8 mouse cellular contexts compared by ENCODE assay signal in genomic region chr17:6781273-6781672, GRCm38 (mm10). TPM values are rescaled to one million over a fixed set of nuclear protein-coding genes. Genes with fewer than 3 reads are reported as not detected.
DNase-seq lines count a peak whose midpoint lies in the region; ATAC-seq and TF ChIP-seq lines count a peak whose summit lies in the region.

No protein-coding gene starts in this region.

- H3K4me1 ChIP-seq in heart, embryonic 15.5 days (replicated peaks) = peaks cover 51% of the 10 kb centered on the region
- H3K4me1 ChIP-seq in CH12.LX (ENCODE audit: control insufficient read depth in 1 of 2, insufficient read depth in 2 of 2) = peaks cover 12 to 23% of the 10 kb centered on the region in 2 experiments
- H3K4me1 ChIP-seq in hindbrain, embryonic 10.5 days (replicated peaks) = peaks cover 64% of the 10 kb centered on the region
- peaks cover 40% of the 10 kb centered on the region for H3K4me1 ChIP-seq in midbrain, embryonic 12.5 days

- TF ChIP-seq RAD21 in CH12.LX (IDR thresholded peaks at IDR 0.05; ENCODE audit: low read depth, low read length) = no peak

- 0 out of 2 replicates have a peak, but pooled peaks have one; percentile 12 for TF ChIP-seq EP300 in CH12.LX (IDR thresholded peaks at IDR 0.05; ENCODE audit: low read length)

- H3K79me2 ChIP-seq in CH12.LX (replicated peaks; ENCODE audit: control insufficient read depth, extremely low read depth, insufficient read depth, poor library complexity, severe bottlenecking) = peaks cover 52% of the 10 kb centered on the region

- H3K4me3 ChIP-seq in heart, embryonic 15.5 days = peak overlapping the region; percentile 77
- H3K4me3 ChIP-seq in CH12.LX (replicated peaks in 1 of 3; ENCODE audit: low read depth in 2 of 3, low read length in 2 of 3, poor library complexity in 1 of 3) = peak overlapping the region; percentile 90 to 99 (median 91)
- H3K4me3 ChIP-seq in hindbrain, embryonic 10.5 days = peak overlapping the region; percentile 92
- H3K4me3 ChIP-seq in midbrain, embryonic 12.5 days = peak overlapping the region; percentile 13

- dilution Hi-C loops in CH12.LX (cut with MboI; ENCODE audit: extremely low pct_ligation_motif_present, extremely low pct_unique_long_range_greater_than_20kb, low sequenced_read_pairs) = no loop called here

- no peak for TF ChIP-seq POLR2A in CH12.LX (IDR thresholded peaks at IDR 0.05; ENCODE audit: low read depth, low read length)

- no peaks in the 10 kb centered on the region for H3K36me3 ChIP-seq in heart, embryonic 15.5 days
- H3K36me3 ChIP-seq in CH12.LX (replicated peaks in 1 of 2; ENCODE audit: control insufficient read depth in 1 of 2, insufficient read depth in 1 of 2, low read length in 1 of 2) = no peaks in the 10 kb centered on the region
- no peaks in the 10 kb centered on the region for H3K36me3 ChIP-seq in hindbrain, embryonic 10.5 days
- H3K36me3 ChIP-seq in midbrain, embryonic 12.5 days = no peaks in the 10 kb centered on the region

- 38% methylated on average over 6 of the region's 6 CpGs for WGBS in heart, embryonic 15.5 days
- WGBS in hindbrain, embryonic 10.5 days = 54% methylated on average over 6 of the region's 6 CpGs
- 53% methylated on average over 6 of the region's 6 CpGs for WGBS in midbrain, embryonic 12.5 days

- no peaks in the 10 kb centered on the region for H3K9me3 ChIP-seq in heart, embryonic 15.5 days (replicated peaks)
- H3K9me3 ChIP-seq in CH12.LX (replicated peaks; ENCODE audit: low read length) = no peaks in the 10 kb centered on the region
- H3K9me3 ChIP-seq in hindbrain, embryonic 10.5 days = no peaks in the 10 kb centered on the region
- H3K9me3 ChIP-seq in midbrain, embryonic 12.5 days = no peaks in the 10 kb centered on the region

- in situ Hi-C loops in CH12.LX (cut with MboI; ENCODE audit: low pct_ligation_motif_present, low pct_unique_long_range_greater_than_20kb, low sequenced_read_pairs) = no loop called here

- DNase-seq in heart, adult 9 months (ENCODE audit: low spot score in 2 of 2) = no peak
- DNase-seq in CH12.LX (ENCODE audit: extremely low read depth) = peak; percentile 45
- no peak for DNase-seq in hindbrain, embryonic 10.5 days (ENCODE audit: low spot score)
- DNase-seq in layer of hippocampus, postnatal 25 days (ENCODE audit: extremely low spot score in 1 of 2, low spot score in 1 of 2) = no peak
- no peak for DNase-seq in left cerebral cortex, adult 18-20 months (ENCODE audit: low spot score in 2 of 2)
- no peak for DNase-seq in testis, postnatal 10 days (ENCODE audit: low spot score)

- H3K9ac ChIP-seq in heart, embryonic 15.5 days = peak overlapping the region; percentile 33; the same call in 1 of the 2 replicates
- peak overlapping the region; percentile 57 for H3K9ac ChIP-seq in CH12.LX (ENCODE audit: insufficient read depth, low read depth)
- no peak overlapping the region for H3K9ac ChIP-seq in midbrain, embryonic 12.5 days (replicated peaks)

- H3K4me2 ChIP-seq in heart, embryonic 15.5 days = peak overlapping the region; percentile 94
- H3K4me2 ChIP-seq in CH12.LX (ENCODE audit: insufficient read depth, low read depth, poor library complexity, severe bottlenecking) = peak overlapping the region; percentile 55
- peak overlapping the region; percentile 89 for H3K4me2 ChIP-seq in midbrain, embryonic 12.5 days (replicated peaks)

- H3K27ac ChIP-seq in heart, embryonic 15.5 days = no peak overlapping the region
- no peak overlapping the region for H3K27ac ChIP-seq in CH12.LX (ENCODE audit: insufficient read depth, low read depth)
- H3K27ac ChIP-seq in hindbrain, embryonic 10.5 days = no peak overlapping the region
- no peak overlapping the region for H3K27ac ChIP-seq in midbrain, embryonic 12.5 days (replicated peaks)

- H3K27me3 ChIP-seq in heart, embryonic 15.5 days = no peaks in the 10 kb centered on the region
- no peaks in the 10 kb centered on the region for H3K27me3 ChIP-seq in CH12.LX (replicated peaks)
- H3K27me3 ChIP-seq in hindbrain, embryonic 10.5 days (ENCODE audit: insufficient read depth, poor library complexity, severe bottlenecking) = peaks cover 46% of the 10 kb centered on the region
- H3K27me3 ChIP-seq in midbrain, embryonic 12.5 days = peaks cover 68% of the 10 kb centered on the region

- TF ChIP-seq CTCF in CH12.LX (conservative IDR thresholded peaks at IDR 0.05 in 1 of 2, IDR thresholded peaks at IDR 0.05 in 1 of 2; ENCODE audit: low read depth in 2 of 2, low read length in 2 of 2) = 0 out of 4 replicates have a peak, but pooled peaks of 1 of the 2 experiments have one; percentile 13

- no peak for ATAC-seq in heart, embryonic 15.5 days (replicated peaks; ENCODE audit: insufficient number of reproducible peaks, insufficient read depth, low FRiP score, low read depth)
- ATAC-seq in midbrain, embryonic 12.5 days (ENCODE audit: low FRiP score, low read depth) = no peak

TF ChIP-seq in CH12.LX, 34 proteins besides CTCF, POLR2A, EP300 and RAD21:
- TF ChIP-seq MAX (IDR thresholded peaks at IDR 0.05; ENCODE audit: low read length) (no peak), ZC3H11A (IDR thresholded peaks at IDR 0.05; ENCODE audit: low read depth, low read length) (no peak), SMC3 (IDR thresholded peaks at IDR 0.05; ENCODE audit: low read depth, low read length) (no peak), ELF1 (IDR thresholded peaks at IDR 0.05; ENCODE audit: low read depth, low read length) (peak; percentile 58), CHD2 (IDR thresholded peaks at IDR 0.05; ENCODE audit: low read length) (no peak), CHD1 (IDR thresholded peaks at IDR 0.05; ENCODE audit: low read depth, low read length) (no peak), JUND (conservative IDR thresholded peaks at IDR 0.05; ENCODE audit: low read depth, low read length) (no peak), GABPA (IDR thresholded peaks at IDR 0.05; ENCODE audit: insufficient replicate concordance, low read depth, low read length) (no peak), MAZ (IDR thresholded peaks at IDR 0.05; ENCODE audit: low read depth, low read length) (no peak), UBTF (IDR thresholded peaks at IDR 0.05; ENCODE audit: low read depth, low read length) (no peak), TBP (conservative IDR thresholded peaks at IDR 0.05; ENCODE audit: low read depth, low read length) (no peak), MYC (IDR thresholded peaks at IDR 0.05; ENCODE audit: low read depth, low read length) (no peak), MAFK (IDR thresholded peaks at IDR 0.05; ENCODE audit: insufficient replicate concordance, low read length) (no peak), USF1 (IDR thresholded peaks at IDR 0.05; ENCODE audit: low read depth, low read length) (no peak), JUN (IDR thresholded peaks at IDR 0.05; ENCODE audit: insufficient read depth, low read depth, low read length) (no peak), NRF1 (IDR thresholded peaks at IDR 0.05; ENCODE audit: low read depth, low read length) (no peak), KAT2A (IDR thresholded peaks at IDR 0.05; ENCODE audit: insufficient replicate concordance, low read length) (no peak), MXI1 (IDR thresholded peaks at IDR 0.05; ENCODE audit: low read depth, low read length) (peak; percentile 8; the same call in 1 of the 2 replicates), PAX5 (IDR thresholded peaks at IDR 0.05; ENCODE audit: low read length) (no peak), SIN3A (IDR thresholded peaks at IDR 0.05; ENCODE audit: low read length) (peak; percentile 28; the same call in 1 of the 2 replicates), MEF2A (IDR thresholded peaks at IDR 0.05; ENCODE audit: borderline replicate concordance, low read depth, low read length) (no peak), ZNF384 (IDR thresholded peaks at IDR 0.05; ENCODE audit: low read depth, low read length) (no peak; the same call in none of the 2 replicates), BHLHE40 (IDR thresholded peaks at IDR 0.05; ENCODE audit: low read depth, low read length) (no peak)

RNA-seq across cellular contexts. Expression of gene Ezr, which starts 1.3 kb away (rescaled TPM):
- polyA plus RNA-seq in heart, embryonic 15.5 days (2015; fragmentation: Nextera tagmentation; extraction: Ambion mirVana) = 109 and 136 TPM in 2 replicates
- 107 and 115 TPM in 2 replicates for total RNA-seq in CH12.LX (2012; rRNA removed)
- total RNA-seq in CH12.LX (2014; rRNA removed) = 123 and 139 TPM in 2 replicates
- polyA plus RNA-seq in CH12.LX (2012; ENCODE audit: insufficient read length, low read depth) = 207 and 290 TPM in 2 replicates
- polyA plus RNA-seq in hindbrain, embryonic 10.5 days (2016; fragmentation: Nextera tagmentation; extraction: Ambion mirVana) = 85.2 and 99.4 TPM in 2 replicates
- polyA plus RNA-seq in midbrain, embryonic 12.5 days (2016; fragmentation: Nextera tagmentation; extraction: Ambion mirVana) = 53.2 and 60.8 TPM in 2 replicates
- 10 to 100 TPM; 48.4 to 48.7 TPM for total RNA-seq in layer of hippocampus, postnatal 25 days (2021)
- 10 to 100 TPM; 42.4 to 46.8 TPM for total RNA-seq in left cerebral cortex, adult 18-20 months (2021)

Comparison
In these comparisons a context has a peak if more than half of its experiments do, and no peak if none do; other contexts are left out.
1. H3K4me3 ChIP-seq: peak in every context shown above with its lines; median percentile 92 in hindbrain, embryonic 10.5 days; 91 in CH12.LX; 77 in heart, embryonic 15.5 days; 13 in midbrain, embryonic 12.5 days.